Mouse (Mus musculus) bone marrow macrophage, adult 2 months (primary cell): Measurements from ENCODE around the gene Cavin4.

Source experiments
- CTCF ChIP-seq: IDR thresholded peaks from 2 replicates; pipeline ENCODE4 v1.5.1; 2012; ENCODE audit warnings: low read depth, mild to moderate bottlenecking, low read length, moderate library complexity
- POLR2A ChIP-seq: IDR thresholded peaks from 2 replicates; pipeline ENCODE4 v1.6.1; 2012; ENCODE audit warnings: mild to moderate bottlenecking, low read depth, low read length, borderline replicate concordance

DNA sequence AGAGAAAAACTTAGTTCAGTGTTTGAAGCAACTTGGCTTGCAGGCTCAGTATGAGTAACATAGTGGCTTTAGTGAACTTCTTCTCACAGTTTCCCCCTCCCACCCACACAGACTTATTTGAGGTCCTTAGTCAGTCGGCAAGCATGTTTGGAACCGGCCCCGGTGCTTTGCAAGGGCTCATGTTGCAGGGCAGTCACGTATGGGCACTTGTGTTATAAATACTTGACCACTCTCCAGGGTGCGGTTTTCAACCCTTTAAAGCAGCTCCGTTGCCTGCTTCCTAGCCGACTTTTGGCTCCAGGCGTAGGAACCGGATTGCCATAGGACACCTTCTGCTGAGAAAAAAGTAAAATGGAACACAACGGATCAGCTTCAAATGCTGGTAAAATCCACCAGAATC, at the start of gene Cavin4:
- TF ChIP-seq CTCF = no peak
- no peak for TF ChIP-seq POLR2A
